Mouse (Mus musculus): ENCODE measurements around the gene Ubqln4.

The Ubqln4 gene

GRCm38 (mm10) chr3:88553525-88553879 is at the start of gene Ubqln4:
TSS of gene Ubqln4 (plus strand) at chr3:88553758.
- DNase-seq, result peak; percentile 84 to 93

GRCm38 (mm10) chr3:88503881-88504746 is 49.4 kb upstream of the Ubqln4 start:
- DNase-seq, result no peak

DNA sequence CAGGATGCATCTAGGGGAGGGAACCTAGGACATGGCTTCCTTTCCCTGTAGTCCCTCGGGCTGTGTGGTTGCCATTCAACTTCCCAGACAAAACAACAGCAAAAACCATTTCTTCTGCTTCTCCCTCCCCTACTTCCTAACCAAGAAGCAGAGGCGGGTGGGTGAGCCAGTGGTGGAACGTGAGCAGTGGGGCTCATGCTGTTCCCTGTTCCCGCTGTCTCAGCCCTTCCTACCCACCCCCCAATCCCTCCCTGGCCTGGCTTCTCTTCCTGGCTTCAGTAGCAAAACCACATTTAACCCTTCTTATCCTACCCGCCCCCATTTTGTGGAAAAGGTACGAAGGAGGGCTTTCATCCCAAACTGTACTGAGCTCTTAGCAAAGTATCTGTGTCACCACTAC is 48.5 kb upstream of the Ubqln4 start:
- DNase-seq, result no peak

- DNase-seq, result no peak
These were observed 47.8 kb upstream of the Ubqln4 start for GRCm38 (mm10) chr3:88505765-88506164.

GRCm38 (mm10) chr3:88509250-88509649 is 44.3 kb upstream of the Ubqln4 start:
- no peak for DNase-seq

DNA sequence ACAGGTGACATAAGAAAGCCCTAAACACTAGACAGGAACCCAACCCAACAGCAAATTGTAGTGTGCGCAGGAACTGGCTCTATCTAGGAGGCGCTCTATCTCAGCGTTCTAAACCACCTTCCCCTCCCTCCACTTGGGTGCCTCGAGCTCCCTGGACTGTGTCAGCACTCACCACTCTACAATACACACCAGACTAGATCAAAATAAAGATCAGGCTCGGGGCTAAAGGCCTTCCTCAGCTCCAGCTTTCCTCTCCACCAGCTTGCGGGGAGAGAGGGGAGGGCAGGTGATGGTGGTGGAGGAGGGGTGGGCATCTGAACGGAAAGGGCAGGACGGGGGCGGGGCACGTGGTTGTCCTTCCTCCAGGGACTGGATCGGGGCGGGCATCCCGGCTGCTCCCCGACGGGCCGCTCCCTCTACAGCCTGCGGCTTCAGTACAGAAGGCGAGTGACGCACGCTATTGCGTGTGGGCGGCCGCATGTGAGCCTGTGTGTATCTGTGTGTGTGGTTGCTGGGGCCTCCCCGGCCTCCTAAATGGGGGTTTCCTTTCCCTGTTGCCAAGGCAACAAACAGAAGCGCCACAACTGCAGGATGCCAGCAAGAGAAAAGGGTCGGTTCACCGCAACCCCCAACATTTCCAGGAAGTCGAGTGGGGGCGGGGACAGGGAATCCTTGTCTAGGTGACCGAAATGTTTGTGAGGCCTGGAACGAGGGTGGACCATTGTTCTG is 43.7 kb upstream of the Ubqln4 start, which contains the start of gene Lmna:
Gene Lmna, minus strand, starts transcription at position 265 of the 729 bp plus-strand sequence.
- peak; percentile 81 to 84 for DNase-seq

- no peak for DNase-seq
These were observed 42.9 kb upstream of the Ubqln4 start for GRCm38 (mm10) chr3:88510421-88511289.

- DNase-seq, result no peak
These were observed 42.0 kb upstream of the Ubqln4 start for GRCm38 (mm10) chr3:88511559-88511958.

GRCm38 (mm10) chr3:88512141-88512895 is 41.2 kb upstream of the Ubqln4 start:
- DNase-seq, result no peak

GRCm38 (mm10) chr3:88512896-88513545 is 40.5 kb upstream of the Ubqln4 start:
- DNase-seq, result no peak

- DNase-seq, result no peak
These were observed 39.9 kb upstream of the Ubqln4 start for GRCm38 (mm10) chr3:88513546-88514115.

DNA sequence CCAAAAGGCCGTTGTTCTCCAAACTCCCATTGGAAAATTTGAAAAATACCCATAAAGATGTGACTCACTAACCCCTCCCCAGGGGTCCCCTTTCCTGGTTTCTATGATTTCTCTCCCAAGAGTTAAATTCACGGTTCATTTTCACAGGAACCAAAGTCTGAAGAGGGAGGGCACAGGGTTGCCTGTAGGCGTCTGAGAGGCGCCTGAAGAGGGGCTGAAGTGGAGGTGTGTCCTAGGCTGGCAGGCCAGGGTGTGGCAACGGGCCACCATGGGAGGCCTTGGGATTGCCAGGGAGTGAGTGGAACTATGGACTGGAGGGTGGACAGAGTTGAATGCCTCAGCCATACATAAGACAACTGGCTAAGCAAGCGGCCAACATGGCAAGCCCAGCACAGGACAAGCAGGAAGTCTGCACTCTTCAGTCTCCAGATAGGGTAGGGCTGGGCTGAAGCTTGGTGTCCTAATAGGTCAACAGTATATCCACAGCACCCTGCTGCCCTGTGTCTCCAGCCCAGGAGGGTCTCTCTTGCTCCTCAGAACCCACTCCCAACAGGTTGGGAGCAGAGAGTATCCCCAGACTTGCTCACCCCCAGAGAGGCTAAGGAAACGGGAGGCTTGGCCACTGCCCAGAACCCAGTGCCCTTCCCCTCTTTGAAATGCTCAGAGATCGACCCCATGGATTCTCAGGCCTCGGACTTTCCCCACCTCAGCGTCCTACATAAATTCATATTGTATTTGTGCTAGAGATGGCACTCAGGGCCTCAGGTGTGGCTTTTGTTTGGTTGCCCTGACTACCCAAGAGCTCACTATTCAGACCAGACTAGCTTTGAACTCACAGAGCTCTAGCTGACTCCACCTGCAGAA is 39.1 kb upstream of the Ubqln4 start:
- no peak for DNase-seq

GRCm38 (mm10) chr3:88515095-88515386 is 38.5 kb upstream of the Ubqln4 start:
- no peak for DNase-seq

DNA sequence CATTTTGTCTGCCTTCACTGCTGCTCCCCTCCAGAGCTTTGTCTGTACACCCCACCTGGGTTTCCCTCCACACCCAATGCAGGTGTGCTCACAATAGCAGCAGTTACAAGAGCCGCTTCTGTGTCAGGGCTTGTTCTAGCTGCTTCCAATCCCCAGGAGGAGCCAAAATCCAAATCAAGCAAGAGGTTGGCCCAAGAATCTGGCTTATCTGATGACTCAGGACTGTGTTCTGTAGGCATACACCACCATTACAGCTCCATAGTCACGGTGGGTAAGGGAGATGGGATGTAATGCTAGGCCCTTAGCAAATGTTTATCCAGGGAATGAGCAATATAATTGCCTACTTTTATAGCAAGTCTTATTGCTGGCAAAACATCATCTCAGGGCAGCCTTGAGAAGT is 37.2 kb upstream of the Ubqln4 start:
- DNase-seq, result no peak

- DNase-seq, result no peak
These were observed 35.1 kb upstream of the Ubqln4 start for GRCm38 (mm10) chr3:88518411-88518810.

GRCm38 (mm10) chr3:88520078-88520477 is 33.5 kb upstream of the Ubqln4 start:
- DNase-seq, result no peak

DNA sequence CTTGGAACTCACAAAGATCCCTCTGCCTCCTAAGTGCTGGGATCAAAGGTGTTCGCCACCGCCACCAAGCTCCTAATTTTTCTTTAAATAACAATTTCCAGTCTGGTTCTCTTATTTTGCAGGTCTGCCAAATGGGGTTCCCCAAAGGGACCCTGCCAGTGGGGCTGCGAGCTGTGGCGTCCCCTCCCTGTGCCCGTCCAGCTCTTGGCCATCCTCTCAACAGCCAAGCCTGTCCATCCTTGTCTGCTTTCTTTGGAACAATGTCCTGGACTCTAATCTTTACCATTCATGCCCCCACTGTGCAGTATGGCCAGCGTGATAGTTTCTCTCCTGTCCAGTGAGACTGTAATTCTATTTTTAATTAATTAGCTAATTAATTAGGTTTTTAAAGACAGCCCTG is 32.4 kb upstream of the Ubqln4 start:
- no peak for DNase-seq

DNA sequence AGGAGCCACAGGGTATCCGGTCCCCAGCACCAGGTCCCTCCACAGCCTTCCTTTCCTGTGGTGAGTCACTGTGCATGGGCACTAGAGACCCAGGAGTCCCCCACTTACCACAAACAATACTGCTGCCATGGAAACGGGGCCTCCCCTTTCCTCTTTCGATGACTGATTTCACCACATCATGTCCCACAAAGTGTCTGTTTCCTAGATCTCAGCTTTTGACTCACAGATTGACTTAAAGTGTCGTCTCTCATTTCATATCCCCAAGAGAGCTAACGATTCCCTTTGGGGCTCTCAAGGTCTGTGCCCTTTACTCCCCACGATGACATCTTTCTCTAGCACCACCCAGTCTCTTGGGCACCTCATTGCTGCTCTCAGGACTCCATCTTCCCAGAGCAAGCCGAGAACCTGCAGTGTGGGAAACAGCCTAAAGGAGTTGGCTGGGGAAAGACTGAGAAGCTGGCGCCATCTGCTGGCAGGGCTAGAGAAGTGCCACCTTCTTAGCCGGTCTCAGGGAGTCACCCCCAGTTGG is 31.7 kb upstream of the Ubqln4 start:
- DNase-seq, result peak; percentile 54 to 58

DNA sequence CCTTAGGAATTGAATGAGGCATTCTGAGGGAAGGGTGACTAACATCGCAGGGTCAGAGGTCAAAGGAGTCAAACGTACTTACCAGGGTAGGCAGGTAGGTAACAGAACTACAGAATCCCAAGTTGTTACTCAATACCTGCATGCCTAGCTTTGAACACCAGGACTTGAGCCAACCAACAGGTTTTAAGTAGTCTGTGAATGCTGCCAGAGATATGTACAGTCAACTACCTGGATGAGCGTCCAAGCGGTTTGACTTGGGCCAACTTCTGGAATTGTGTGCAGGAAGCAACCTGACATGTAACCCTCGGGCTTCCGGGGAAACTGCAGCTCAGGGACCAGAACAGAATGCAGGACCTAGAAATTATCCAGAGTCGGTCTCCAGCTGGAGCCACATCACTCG is 30.5 kb upstream of the Ubqln4 start:
- no peak for DNase-seq

DNA sequence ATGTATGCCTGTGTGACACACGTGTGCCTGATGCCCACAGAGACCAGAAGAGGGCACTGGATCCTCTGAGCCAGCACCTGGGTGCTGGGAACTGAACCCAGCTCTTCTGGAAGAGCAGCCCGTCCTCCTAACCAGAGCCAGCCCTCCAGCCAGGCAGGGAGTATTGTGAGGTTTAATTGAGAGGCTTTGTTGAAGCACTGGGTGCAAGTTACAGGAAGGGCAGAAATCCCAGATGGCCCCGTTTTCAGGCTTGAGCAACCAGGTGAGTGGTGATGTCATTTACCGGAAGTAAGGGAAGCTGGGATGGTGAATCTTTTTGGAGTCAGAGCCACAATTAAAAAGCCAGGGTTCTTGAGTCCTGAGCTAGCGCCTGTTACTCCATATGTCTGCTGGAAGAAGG is 28.5 kb upstream of the Ubqln4 start:
- DNase-seq, result no peak
